Mouse (Mus musculus) adrenal gland, postnatal 36 days (tissue): ENCODE data around the gene Wdr53. TPM values are rescaled to one million over a fixed set of nuclear protein-coding genes. Genes with fewer than 3 reads are reported as not detected.

Source experiments
- DNase-seq, 2 experiments: peaks; one replicate each; pipeline ENCODE4 v3.0.0; 2021; ENCODE audit warnings: mixed read lengths in 1 of 2
- long read RNA-seq, 2 experiments: library from polyadenylated mRNA; stranded (forward); transcript quantifications; one replicate each; pipeline ENCODE4 v2.0.0; 2021; ENCODE audit warnings: borderline sequencing depth in 2 of 2
- total RNA-seq, 2 experiments: library from RNA; stranded (reverse); gene quantifications; 2 replicates each; pipeline ENCODE4 v1.2.3; 2021

Gene Wdr53
- total RNA-seq = 10 to 100 TPM; 13.7 to 14.8 TPM
- long read RNA-seq, experiment 1, transcript Wdr53-203 (3 exons, 832 nt) = major isoform, 17 of 22 reads
- long read RNA-seq, experiment 1, partial matches to known transcripts = 4 of 22 reads
- long read RNA-seq, experiment 1, other reads (novel, unspliced or antisense) = 0 of 22 reads
- long read RNA-seq, experiment 2, partial matches to known transcripts = 0 of 5 reads
- long read RNA-seq, experiment 2, other reads (novel, unspliced or antisense) = 0 of 5 reads

DNA sequence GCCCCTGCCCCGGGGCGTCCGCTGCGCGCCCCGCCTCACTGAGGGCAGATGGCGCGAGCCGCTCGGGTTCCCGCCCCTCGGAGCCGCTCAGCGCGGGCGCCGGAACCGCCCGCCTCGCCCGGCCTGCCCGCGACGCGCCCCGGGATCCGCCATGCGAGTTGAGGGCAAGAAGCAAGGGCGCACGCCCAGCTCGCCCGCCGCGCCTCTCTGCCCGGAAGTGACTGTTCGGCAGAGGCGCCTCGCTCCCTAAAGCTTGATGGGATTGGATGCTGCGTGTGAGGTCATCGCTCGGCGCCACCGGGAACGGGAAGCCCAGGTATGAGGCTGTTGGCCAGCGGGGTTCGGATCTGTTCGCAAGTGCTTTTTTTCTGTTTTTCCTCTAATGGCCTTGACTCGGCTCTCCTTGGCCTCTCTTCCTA is at the start of gene Wdr53, which contains the start of gene Fbxo45:
Wdr53 (plus strand) TSS at position 276 of the 419 bp plus-strand sequence.
Fbxo45 (minus strand) TSS at position 207 of the 419 bp plus-strand sequence.
- DNase-seq = peak; percentile 98 to 99

DNA sequence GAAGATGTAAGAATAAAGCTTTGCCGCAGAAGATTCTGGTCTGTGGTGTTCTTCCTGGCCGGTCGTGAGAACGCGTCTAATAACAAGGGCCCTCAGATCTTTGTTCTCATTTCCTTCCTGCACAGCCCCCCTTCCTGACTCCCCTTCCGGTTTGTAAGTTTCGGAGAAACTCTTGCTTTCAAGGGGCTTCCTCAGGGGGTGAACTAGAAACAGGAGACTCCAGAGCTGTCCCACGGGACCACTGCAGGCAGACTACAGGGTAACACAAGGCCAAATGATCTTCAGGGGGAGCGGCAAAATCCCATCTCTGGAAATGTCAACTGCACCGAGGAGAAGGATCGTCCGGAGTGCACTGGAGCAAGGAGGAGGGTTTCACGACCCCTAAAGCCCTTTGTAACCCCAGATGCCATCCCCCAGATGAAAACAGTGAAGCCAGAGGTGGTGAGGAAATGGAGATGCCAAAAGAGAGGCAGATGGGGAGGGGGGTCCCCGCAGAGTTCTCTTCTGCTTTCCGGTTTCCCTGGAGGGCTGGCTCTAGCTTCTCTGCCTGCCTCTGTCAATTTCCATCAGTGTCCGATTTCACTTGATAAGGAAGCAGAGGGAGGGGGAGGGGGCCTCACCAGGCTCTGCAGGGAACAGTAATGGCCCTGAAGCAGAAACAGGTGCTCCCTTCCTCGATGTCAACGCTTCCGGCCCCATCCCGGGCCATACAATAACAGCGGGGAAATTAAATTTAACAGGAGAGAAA is 46.6 kb upstream of the Wdr53 start:
- peak; percentile 18 to 51 for DNase-seq

DNA sequence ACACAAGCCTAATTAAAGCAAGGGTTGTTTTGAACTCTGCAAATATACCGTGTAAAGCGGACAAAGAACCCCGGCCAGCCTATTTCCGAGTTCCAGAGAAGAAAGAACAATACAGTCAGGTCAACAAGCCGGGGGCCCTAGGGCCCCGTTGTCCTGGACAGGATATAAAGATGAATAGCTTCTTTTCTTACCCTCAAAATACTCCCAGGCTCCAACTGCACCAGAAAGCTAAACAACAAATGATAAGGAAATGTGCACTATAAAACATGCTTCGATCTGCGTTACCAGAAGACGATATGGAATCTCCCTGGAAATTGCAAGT is 46.1 kb upstream of the Wdr53 start:
- no peak for DNase-seq

GRCm38 (mm10) chr16:32202681-32203080 is 44.3 kb upstream of the Wdr53 start:
- peak; percentile 76 to 86 for DNase-seq

DNA sequence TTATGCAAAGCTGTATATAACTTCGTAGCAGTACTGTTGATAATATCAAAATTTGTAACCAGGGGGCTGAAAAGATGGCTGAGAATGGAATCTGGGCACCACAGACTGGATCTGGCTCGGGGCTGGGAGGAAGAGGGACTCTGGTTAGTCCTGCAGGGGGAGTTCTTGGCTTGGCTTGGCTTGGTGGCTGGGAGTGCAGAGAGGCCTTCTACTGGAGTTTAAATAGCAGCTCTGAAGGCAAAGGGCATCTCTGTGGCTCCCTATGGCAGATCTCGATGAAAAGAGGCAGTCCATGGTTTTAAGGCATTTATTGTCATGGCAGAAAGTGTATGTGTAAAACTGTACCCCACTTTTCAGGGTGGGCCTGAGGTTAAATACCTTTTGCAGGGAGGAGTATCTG is 42.1 kb upstream of the Wdr53 start:
- peak; percentile 50 to 51 for DNase-seq

DNA sequence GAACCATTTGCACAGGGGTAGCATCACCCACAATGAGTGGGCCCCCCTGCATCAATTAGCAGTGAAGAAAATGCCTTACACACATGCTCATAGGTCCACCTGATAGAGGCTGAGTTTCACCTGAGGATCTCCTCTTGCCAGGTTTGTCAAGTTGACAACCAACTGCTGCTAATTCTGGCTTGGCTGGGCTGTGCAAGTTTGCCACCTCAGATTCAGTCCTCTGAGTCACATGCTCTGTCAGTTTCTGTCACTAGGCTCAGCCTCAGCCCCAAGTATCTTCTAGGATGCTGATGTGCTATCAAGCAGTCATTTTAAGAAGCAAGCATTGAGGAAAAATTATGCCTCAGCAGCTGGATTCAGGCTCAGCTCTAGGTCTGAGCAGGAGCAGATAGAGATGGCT is 32.9 kb upstream of the Wdr53 start:
- no peak for DNase-seq

- DNase-seq = no peak
Observed at GRCm38 (mm10) chr16:32214804-32215576, 32.0 kb upstream of the Wdr53 start.

GRCm38 (mm10) chr16:32221803-32222202 is 25.2 kb upstream of the Wdr53 start:
- DNase-seq = no peak

DNA sequence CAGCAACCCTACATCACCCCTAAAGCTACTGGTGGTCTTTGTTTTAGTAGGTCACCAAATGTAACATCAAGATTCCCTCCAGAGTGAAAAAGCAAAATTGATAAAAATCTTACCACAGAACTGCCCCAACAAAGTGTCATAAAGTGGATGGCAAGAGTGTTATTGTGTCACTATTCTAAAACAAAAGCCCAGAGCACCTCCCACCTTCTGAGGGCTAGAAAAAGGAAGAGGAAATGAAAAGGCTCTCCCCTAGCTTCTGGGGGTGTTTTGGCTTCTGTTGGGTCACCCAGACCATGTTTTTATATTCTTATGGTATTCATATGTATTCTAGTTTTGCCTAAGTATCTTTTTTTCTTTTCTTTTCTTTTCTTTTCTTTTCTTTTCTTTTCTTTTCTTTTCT is 24.6 kb upstream of the Wdr53 start:
- DNase-seq = no peak

- peak; percentile 65 to 66 for DNase-seq
Observed at GRCm38 (mm10) chr16:32232050-32232449, 15.0 kb upstream of the Wdr53 start.

DNA sequence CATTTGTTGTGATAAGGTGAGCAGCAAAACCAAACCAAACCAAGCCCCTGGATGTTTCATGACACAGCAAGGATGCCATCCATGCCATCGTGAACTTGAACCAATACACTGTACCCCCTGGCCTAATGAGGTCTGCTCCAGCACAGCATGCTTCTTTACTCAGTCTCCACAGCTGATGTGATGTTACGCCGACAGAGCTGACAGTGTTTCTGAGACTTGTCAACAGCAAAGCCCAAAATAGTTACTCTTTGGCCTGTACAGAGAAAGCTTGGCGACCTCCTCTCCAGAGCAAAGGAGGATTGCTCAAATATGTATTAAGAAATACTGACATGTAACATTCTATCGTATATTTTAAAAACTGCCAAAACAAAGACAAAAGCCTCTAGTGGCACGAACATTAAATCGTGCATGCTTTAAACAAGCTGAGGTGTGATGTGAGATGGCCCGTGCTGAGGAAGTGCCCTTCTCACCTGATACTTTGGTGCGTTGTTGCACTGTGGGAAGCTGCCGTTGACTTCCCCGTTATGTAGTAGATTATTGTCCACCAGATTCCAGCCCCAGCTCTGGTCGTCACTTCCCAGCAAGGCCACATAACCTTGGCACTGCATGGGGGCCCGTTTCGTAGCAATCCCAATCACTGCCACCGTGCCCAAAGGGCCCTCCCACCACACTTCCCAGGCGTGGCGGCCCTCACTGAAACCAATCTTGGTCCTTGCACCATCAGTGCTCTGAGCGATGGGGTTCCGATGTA is 8.9 kb upstream of the Wdr53 start:
- DNase-seq = peak; percentile 24 to 56

- DNase-seq = peak; percentile 15 to 17
Observed at GRCm38 (mm10) chr16:32239428-32240312, 7.4 kb upstream of the Wdr53 start.

GRCm38 (mm10) chr16:32243901-32244300 is 3.1 kb upstream of the Wdr53 start:
- DNase-seq = no peak

- peak; percentile 61 to 64 for DNase-seq
Observed at GRCm38 (mm10) chr16:32246351-32246791, 656 bp upstream of the Wdr53 start.

DNA sequence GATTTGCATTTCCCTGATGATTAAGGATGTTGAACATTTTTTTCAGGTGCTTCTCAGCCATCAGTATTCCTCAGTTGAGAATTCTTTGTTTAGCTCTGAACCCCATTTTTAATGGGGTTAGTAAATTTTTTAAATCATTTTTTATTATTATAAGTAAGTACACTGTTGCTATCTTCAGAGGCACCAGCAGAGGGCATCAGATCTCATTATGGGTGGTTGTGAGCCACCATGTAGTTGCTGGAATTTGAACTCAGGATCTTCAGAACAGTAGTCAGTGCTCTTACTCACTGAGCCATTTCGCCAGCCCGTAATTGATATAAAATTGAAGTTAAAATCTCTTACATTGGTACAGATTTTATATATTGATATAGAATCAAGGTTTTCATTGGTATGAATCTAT is 17.2 kb downstream of the Wdr53 start:
- peak; percentile 34 to 50 for DNase-seq

DNA sequence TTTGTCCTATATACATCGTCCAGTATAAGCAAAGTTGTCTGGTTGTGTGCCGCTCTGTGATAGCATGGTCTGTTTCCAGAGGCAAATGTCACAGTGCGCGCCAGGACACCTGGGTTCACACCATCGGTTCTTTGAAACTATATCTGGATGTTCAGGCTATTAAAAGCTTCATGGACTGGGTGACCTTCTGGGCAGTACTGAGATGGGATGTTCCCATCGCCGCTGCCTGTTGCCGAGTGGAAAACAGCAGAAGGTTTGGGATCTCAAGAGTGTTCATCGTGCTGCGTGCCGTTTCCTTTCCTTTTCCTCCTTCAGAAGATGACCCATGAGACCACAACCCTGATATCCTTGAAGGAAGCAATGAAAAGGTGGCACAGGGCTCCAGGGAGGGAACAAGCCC is 24.3 kb downstream of the Wdr53 start, which contains the start of gene Smco1:
Smco1 (plus strand) TSS at position 178 of the 400 bp plus-strand sequence.
- no peak for DNase-seq

DNA sequence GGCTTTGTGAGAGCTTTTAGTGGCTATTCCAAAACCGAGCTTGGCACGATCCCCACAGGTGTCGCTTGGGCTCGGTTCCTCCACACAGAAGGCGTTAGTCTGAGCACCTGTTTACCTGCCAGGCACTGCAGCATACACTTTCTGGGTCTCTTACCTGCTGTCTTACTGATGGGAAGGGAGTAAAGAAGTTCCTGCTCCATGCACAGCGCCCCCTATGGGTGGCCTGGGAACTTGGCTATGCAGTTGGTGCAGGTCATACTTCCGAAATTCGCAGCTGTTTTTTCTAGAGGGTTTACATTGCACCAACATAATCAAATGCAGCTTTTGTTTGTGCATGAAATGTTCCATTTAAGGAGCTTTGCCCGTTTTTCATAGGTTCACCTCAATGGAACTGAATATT is 26.3 kb downstream of the Wdr53 start:
- peak in 1 of 2 experiments; percentile 10 for DNase-seq

- DNase-seq = no peak
Observed at GRCm38 (mm10) chr16:32275041-32275440, 28.0 kb downstream of the Wdr53 start.

GRCm38 (mm10) chr16:32275830-32276229 is 28.8 kb downstream of the Wdr53 start:
- no peak for DNase-seq

GRCm38 (mm10) chr16:32277308-32278256 is 30.6 kb downstream of the Wdr53 start, which contains the start of gene Rnf168:
Gene Rnf168 (plus strand): TSS chr16:32277459.
- DNase-seq = peak; percentile 95 to 96
